ENCODE assay signal across 7 mouse cellular contexts in the genomic region with DNA sequence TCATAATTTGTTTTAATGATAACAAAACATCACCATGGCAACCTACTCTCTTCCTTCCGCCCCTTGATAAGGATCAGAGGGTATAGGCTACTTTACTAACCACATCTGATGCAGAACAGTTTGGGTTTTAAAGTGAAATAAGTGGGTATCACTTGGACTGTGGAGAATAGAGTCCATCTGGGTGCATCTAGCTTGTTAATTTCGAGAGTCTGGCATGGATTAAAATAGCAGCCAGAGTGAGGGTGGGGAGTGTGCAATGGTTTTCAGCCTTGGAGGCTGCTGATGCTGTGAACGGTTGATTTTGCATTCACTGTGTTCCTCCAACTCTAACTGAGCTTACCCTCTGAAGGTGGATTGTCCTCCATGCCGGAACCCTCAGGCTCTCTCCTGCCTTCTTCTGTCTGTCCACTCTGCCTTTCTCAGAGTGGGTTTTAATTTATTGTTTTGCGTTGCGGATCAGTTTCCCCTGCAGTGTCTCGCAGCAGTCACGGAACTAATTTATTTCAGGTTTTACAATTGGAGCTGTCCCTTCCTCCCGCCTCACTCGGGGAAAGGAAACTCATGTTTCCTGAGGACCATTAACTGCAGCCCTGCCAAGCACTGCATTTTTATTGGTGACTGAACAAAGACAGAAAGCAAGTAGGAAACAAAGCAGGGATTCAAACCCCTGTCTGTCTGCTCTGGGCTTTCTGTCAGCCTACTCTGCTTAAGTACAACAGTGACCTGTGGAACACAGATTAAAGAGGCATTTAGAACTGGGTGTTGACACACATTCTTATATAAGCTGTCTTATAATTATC. TPM values are rescaled to one million over a fixed set of nuclear protein-coding genes. Genes with fewer than 3 reads are reported as not detected.
DNase-seq lines count a peak whose midpoint lies in the region; ATAC-seq and TF ChIP-seq lines count a peak whose summit lies in the region.

No protein-coding gene starts in this region.

- DNase-seq in lung, postnatal 0 days (ENCODE audit: low spot score): no peak
- DNase-seq in lung, postnatal 4 days: no peak
- peak; percentile 37 for DNase-seq in hindbrain, postnatal 0 days (ENCODE audit: low spot score)
- DNase-seq in midbrain, embryonic 14.5 days: peak; percentile 47
- no peak for DNase-seq in urinary bladder, adult 18-20 months (ENCODE audit: low spot score in 2 of 2)
- DNase-seq in retina, embryonic 14.5 days (ENCODE audit: low spot score): no peak

- H3K36me3 ChIP-seq in lung, postnatal 0 days (ENCODE audit: insufficient read depth, low read length): no peaks in the 10 kb centered on the region
- 0 out of 2 replicates have a peak, but pooled peaks cover 4% of the 10 kb centered on the region for H3K36me3 ChIP-seq in embryonic facial prominence, embryonic 13.5 days
- no peaks in the 10 kb centered on the region for H3K36me3 ChIP-seq in hindbrain, postnatal 0 days (ENCODE audit: insufficient read depth, low read length)
- no peaks in the 10 kb centered on the region for H3K36me3 ChIP-seq in midbrain, embryonic 14.5 days (ENCODE audit: control insufficient read depth, insufficient read depth, low read length)

- ATAC-seq in lung, postnatal 0 days: no peak
- ATAC-seq in embryonic facial prominence, embryonic 13.5 days (ENCODE audit: insufficient number of reproducible peaks, insufficient read depth, low FRiP score, low TSS enrichment, low read depth): peak; percentile 45; the same call in 1 of the 2 replicates
- 0 out of 2 replicates have a peak, but pooled peaks have one; percentile 18 for ATAC-seq in hindbrain, postnatal 0 days
- no peak for ATAC-seq in midbrain, embryonic 14.5 days (ENCODE audit: low FRiP score, low TSS enrichment)

- no peak for TF ChIP-seq EP300 in lung, postnatal 0 days (IDR thresholded peaks at IDR 0.05)

- no peaks in the 10 kb centered on the region for H3K9me3 ChIP-seq in lung, postnatal 0 days (ENCODE audit: low read length)
- no peaks in the 10 kb centered on the region for H3K9me3 ChIP-seq in embryonic facial prominence, embryonic 13.5 days
- H3K9me3 ChIP-seq in hindbrain, postnatal 0 days (ENCODE audit: low read length): no peaks in the 10 kb centered on the region
- no peaks in the 10 kb centered on the region for H3K9me3 ChIP-seq in midbrain, embryonic 14.5 days (ENCODE audit: control insufficient read depth, low read length)

- WGBS in lung, postnatal 0 days: 39% methylated on average over 10 of the region's 10 CpGs
- 11% methylated on average over 10 of the region's 10 CpGs for WGBS in embryonic facial prominence, embryonic 13.5 days
- 21% methylated on average over 10 of the region's 10 CpGs for WGBS in hindbrain, postnatal 0 days
- 19% methylated on average over 10 of the region's 10 CpGs for WGBS in midbrain, embryonic 14.5 days

- no peak overlapping the region for H3K9ac ChIP-seq in lung, postnatal 0 days (replicated peaks; ENCODE audit: low read depth)
- peak overlapping the region; percentile 11; the same call in 1 of the 2 replicates for H3K9ac ChIP-seq in embryonic facial prominence, embryonic 13.5 days
- 0 out of 2 replicates have a peak overlapping the region, but pooled peaks have one; percentile 26 for H3K9ac ChIP-seq in hindbrain, postnatal 0 days (replicated peaks; ENCODE audit: low read length)
- H3K9ac ChIP-seq in midbrain, embryonic 14.5 days (replicated peaks; ENCODE audit: low read length): peak overlapping the region; percentile 14; the same call in 1 of the 2 replicates

- H3K4me3 ChIP-seq in lung, postnatal 0 days (ENCODE audit: low read depth, low read length): no peak overlapping the region
- H3K4me3 ChIP-seq in embryonic facial prominence, embryonic 13.5 days: peak overlapping the region; percentile 10; the same call in 1 of the 2 replicates
- no peak overlapping the region for H3K4me3 ChIP-seq in hindbrain, postnatal 0 days (ENCODE audit: low read length)
- H3K4me3 ChIP-seq in midbrain, embryonic 14.5 days (replicated peaks; ENCODE audit: low read depth, low read length): no peak overlapping the region

- H3K27me3 ChIP-seq in lung, postnatal 0 days (replicated peaks; ENCODE audit: insufficient read depth, low read length): no peaks in the 10 kb centered on the region
- no peaks in the 10 kb centered on the region for H3K27me3 ChIP-seq in embryonic facial prominence, embryonic 13.5 days
- H3K27me3 ChIP-seq in hindbrain, postnatal 0 days (ENCODE audit: insufficient read depth, low read length): no peaks in the 10 kb centered on the region
- H3K27me3 ChIP-seq in midbrain, embryonic 14.5 days (ENCODE audit: control insufficient read depth, insufficient read depth, low read length): no peaks in the 10 kb centered on the region

- peak overlapping the region; percentile 30; the same call in 1 of the 2 replicates for H3K4me2 ChIP-seq in lung, postnatal 0 days (replicated peaks; ENCODE audit: low read depth, low read length)
- H3K4me2 ChIP-seq in embryonic facial prominence, embryonic 13.5 days: peak overlapping the region; percentile 49
- peak overlapping the region; percentile 40 for H3K4me2 ChIP-seq in hindbrain, postnatal 0 days (ENCODE audit: low read depth, low read length)
- H3K4me2 ChIP-seq in midbrain, embryonic 14.5 days (ENCODE audit: low read length): peak overlapping the region; percentile 36

- no peak overlapping the region for H3K27ac ChIP-seq in lung, postnatal 0 days (ENCODE audit: low read length)
- H3K27ac ChIP-seq in embryonic facial prominence, embryonic 13.5 days: peak overlapping the region; percentile 84
- H3K27ac ChIP-seq in hindbrain, postnatal 0 days: peak overlapping the region; percentile 43; the same call in 1 of the 2 replicates
- H3K27ac ChIP-seq in midbrain, embryonic 14.5 days (replicated peaks; ENCODE audit: low read depth, low read length): peak overlapping the region; percentile 63

- H3K4me1 ChIP-seq in lung, postnatal 0 days (ENCODE audit: insufficient read depth, low read depth, low read length): peaks cover 35% of the 10 kb centered on the region; the same call in 1 of the 2 replicates
- peaks cover 92% of the 10 kb centered on the region for H3K4me1 ChIP-seq in embryonic facial prominence, embryonic 13.5 days
- peaks cover 13% of the 10 kb centered on the region; the same call in 1 of the 2 replicates for H3K4me1 ChIP-seq in hindbrain, postnatal 0 days (ENCODE audit: insufficient read depth, low read length)
- H3K4me1 ChIP-seq in midbrain, embryonic 14.5 days (ENCODE audit: control insufficient read depth, insufficient read depth, low read length): peaks cover 47% of the 10 kb centered on the region

- TF ChIP-seq CTCF in lung, postnatal 0 days (IDR thresholded peaks at IDR 0.05): no peak
- no peak for TF ChIP-seq CTCF in hindbrain, postnatal 0 days (IDR thresholded peaks at IDR 0.05; ENCODE audit: low read depth)

RNA-seq across cellular contexts. Expression of gene Sept11, which starts 40.4 kb away (rescaled TPM):
- polyA plus RNA-seq in lung, postnatal 0 days (2015; fragmentation: Nextera tagmentation; extraction: Ambion mirVana): 49.1 and 58.6 TPM in 2 replicates
- 220 and 238 TPM in 2 replicates for polyA plus RNA-seq in embryonic facial prominence, embryonic 13.5 days (2015; fragmentation: Nextera tagmentation; extraction: Ambion mirVana)
- 79.3 and 88.1 TPM in 2 replicates for total RNA-seq in hindbrain, postnatal 0 days (2014; rRNA removed)
- 92.2 and 92.5 TPM in 2 replicates for polyA plus RNA-seq in hindbrain, postnatal 0 days (2015; fragmentation: Nextera tagmentation; extraction: Ambion mirVana)
- 103 and 171 TPM in 2 replicates for polyA plus RNA-seq in midbrain, embryonic 14.5 days (2014; fragmentation: Nextera tagmentation; extraction: Ambion mirVana)

Comparison
In these comparisons a context has a peak if more than half of its experiments do, and no peak if none do; other contexts are left out.
1. ATAC-seq: peak in embryonic facial prominence, embryonic 13.5 days (single experiment) and hindbrain, postnatal 0 days (single experiment); none in lung, postnatal 0 days (single experiment) and midbrain, embryonic 14.5 days (single experiment).
2. DNase-seq: peak in hindbrain, postnatal 0 days (single experiment) and midbrain, embryonic 14.5 days (single experiment); none in lung, postnatal 0 days (single experiment), lung, postnatal 4 days (0 of 2), urinary bladder, adult 18-20 months (0 of 2) and retina, embryonic 14.5 days (single experiment).
3. Peak in every context shown above with its lines, with median percentiles within 50 percentile points of each other: H3K4me2 ChIP-seq.